Mouse (Mus musculus) cerebellum, postnatal 4 days (tissue): Measurements from ENCODE around the gene Fbxl22.

Experiments
- DNase-seq, 2 experiments: peaks; one replicate each; pipeline ENCODE4 v3.0.0; 2022; ENCODE audit warnings: low spot score in 2 of 2, mixed read lengths in 1 of 2

The Fbxl22 gene

DNA sequence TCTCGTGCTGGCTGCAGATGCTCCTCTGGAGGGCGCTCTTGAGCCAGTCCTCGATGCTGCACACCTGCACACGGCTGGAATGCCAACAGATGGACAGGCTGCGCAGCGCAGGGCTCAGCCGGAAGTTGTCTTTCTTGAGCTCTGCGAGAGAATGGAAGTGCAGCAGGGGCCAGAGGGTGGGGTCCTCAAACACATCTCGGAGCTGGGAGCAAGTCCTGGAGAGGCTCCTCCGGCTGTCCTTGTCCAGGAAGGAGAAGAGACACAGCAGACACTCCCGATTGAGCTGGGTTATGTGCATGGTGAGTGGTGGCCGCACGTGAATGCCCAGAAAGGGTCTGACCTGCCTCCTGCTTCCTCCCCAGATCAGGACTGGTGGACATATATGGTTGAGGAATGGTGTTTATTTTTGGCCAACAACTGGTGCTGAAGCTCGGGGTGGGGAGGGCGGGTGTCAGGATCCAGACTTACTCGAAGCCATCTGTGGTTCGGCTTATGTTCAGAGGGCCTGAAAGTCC lies at the start of gene Fbxl22:
TSS of gene Fbxl22 (minus strand) at position 338 of the 515 bp plus-strand sequence.
- DNase-seq = peak in 1 of 2 experiments; percentile 61

DNA sequence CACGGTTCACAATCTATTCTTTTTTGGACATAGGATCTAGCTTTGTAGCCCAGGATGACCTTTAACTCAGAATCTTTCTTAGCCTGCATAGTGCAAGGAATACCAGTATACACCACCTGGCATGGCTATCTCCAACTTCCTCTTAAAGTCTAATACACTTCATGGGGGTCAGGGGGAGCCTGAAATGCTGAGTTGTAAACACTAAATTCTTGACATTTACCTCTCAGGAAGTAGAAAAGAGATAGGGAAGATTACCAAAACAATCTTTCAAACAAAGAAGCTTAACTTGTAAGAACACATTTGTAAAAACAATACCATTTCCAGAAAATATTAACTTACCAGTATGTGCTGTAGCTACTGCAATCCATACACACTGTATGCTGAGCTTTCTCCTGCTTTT lies 47.8 kb upstream of the Fbxl22 start:
- DNase-seq = no peak

DNA sequence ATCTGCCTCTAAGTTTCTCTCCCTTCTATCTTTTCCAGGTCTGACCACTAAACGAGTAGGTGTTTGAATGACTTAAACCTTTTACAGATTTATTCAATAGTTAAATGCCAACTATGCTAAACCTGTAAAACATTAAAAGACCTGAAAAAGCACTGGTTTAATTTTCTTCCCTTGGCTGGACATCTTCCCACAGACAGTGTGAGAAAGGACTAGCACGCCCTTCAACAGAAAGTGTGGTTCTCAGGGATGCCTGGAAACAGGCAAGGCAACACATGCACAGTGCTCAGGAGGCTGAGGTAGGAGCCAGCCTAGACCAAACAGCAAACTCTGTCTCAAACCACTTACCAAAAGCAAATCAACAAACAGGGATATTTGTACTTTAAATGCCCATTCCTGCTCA lies 47.1 kb upstream of the Fbxl22 start:
- no peak for DNase-seq

DNA sequence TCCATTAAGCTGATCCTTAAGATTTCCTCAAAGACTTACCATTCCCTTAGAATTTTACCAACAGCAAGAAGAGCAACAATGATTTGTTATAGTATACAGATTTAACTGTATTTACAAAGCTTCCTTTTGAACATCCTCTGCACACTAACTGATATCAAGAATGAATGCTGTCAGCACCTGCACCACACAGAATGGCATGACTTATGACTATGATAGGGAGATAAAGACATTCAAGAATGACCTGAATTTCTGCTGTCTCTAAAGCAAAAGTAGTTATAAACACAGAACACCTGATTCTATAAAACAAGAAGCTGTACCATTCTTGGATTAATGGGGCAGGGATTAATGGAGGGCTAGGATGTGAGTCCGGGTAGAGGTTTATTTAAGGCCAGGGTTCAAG lies 46.3 kb upstream of the Fbxl22 start:
- DNase-seq = no peak

DNA sequence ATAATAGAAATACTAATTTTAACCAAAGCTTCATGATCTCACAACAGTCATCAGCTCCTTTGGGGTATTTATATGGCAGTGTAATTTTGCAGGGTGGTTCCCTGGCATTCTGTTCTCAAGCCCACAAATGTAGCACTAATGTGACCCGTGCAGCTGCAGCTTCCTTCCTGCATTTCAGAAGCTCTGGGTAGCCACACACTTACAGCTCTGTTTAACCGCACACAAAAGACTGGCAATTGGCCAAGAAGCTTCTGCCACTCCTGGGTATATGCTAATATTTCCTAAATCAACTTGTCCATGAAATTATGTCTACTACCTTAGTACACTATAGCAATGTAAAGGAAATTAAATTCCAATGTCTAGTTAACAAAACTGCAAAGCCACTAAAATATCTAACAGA lies 45.9 kb upstream of the Fbxl22 start:
- peak in 1 of 2 experiments; percentile 8 for DNase-seq

DNA sequence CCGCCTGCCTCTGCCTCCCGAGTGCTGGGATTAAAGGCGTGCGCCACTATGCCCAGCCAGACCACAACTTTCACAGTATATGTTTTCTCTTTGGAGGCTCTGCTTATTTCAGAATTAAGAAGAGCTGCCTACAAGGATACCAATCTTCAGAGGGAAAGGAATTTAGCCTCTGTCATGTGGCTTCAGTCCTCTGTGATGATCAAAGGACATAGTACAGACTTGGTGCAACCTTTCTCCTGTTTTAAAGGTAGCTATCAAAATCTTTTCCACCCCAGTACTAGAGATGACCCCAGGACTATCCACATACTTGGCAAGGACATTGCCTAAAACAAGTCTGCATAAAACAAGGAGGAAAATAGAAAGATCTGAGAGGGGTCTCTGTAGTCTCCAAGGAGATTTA lies 44.6 kb upstream of the Fbxl22 start:
- DNase-seq = no peak

DNA sequence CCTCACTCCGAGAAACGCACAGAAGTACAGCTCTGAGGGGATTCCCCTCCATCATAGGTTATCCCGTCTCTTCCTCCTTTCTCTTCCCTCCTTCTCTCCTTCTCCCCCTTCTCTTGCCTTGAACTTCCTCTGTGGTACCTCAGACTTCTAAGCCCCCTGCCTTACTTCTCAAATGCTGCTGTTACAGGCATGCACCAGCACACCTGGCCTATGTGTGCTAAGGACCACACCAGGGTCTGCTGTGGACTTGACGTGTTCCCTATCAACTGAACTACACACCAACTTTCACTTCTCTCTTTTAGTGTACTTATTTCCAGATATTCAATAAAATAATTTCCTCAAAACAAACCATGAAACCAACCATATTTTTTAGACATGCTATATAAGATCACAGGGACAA lies 28.4 kb upstream of the Fbxl22 start:
- DNase-seq = no peak

DNA sequence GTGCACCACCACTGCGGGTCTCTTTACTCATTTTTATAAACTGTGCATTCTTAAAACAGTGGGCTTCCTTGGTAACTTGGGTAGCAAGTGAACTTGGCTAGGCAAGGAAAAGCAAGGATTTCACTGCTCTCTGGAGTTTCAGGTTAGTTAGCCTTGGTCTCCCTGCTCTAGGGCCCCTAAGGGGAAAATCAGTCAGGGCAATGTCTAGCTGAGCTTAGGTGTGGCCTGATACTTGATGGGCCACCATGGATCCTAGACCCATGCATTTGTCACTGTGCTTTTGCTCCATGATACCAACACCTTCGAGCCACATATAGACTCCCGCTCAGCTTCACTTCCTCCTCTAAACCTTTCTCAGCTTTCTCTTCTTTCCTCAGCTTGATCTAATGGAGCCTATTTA lies 7.2 kb upstream of the Fbxl22 start:
- DNase-seq = no peak

DNA sequence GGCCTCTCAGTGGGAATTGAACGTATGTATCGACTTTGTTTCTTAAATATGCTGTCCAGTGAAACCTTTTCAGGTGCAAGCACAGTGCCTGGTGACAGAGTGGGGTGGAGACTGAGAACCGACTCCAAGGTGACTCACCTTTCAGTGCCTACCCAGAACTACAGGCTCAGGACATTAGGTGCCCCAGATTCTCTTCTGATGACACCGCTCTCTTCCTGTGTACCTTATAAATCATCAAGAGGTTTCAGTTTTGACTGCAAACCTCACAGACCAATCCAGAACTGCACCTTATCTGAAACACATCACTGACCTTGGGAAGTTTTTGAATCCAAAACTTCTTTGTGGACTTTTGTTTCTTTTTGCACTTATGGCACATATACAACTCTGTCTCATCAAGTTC lies 5.9 kb upstream of the Fbxl22 start:
- DNase-seq = no peak

DNA sequence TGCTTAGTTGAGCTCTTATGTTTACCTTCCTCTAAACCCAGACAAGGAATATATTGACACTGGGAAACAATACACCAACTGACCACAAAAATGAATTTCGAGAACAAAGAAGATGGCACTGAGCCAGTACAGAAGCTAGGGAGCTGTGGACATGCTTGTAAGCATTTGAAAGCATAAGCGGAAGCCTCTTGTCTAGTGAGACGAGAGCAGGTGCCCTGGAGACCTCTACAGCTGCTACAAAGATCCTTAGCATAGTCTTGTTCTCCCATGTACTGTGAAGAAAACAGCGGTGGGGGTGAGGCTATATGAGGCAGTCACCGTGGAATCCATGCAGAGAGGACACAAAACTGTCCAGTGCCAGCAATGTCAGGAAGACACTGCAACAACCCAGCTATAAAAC lies 4.5 kb upstream of the Fbxl22 start:
- DNase-seq = no peak

DNA sequence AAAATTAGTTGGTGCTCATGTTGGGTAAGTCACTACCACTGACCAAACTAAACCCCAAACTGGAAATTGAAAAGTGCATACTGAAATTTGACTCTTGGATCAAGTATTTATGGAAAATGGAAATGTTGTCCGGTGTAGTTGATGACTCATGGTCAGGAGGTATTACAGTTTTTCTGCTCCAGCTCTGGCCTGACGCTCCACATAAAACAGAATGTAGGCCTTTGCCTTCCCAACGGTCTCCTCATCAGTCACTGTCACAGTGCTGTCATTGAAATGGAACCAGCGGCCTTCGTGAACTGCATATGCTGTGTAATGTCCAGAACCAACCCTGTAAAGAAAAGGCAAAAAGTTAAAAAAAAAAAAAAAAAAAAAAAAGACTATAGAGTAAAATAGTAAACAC lies 3.9 kb upstream of the Fbxl22 start:
- no peak for DNase-seq

DNA sequence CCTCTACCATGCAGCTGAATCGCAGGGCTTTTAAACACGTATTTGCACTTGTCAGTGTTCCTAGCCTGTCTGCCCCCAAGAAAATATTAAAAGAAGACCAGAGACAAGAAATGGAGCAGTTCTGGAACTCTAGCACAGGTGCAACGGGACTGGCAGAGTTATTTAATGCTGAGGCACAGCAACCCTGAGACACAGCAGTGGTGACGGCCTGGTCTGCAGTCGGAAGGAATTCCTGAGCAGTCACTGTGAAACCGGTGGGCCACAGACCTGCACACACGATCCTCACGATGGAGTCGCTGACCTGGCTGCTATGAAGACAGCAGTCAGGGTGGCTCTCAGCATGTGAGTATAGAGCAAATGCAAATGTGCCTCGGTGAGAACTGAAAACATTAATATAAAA lies 3.4 kb upstream of the Fbxl22 start:
- DNase-seq = no peak

DNA sequence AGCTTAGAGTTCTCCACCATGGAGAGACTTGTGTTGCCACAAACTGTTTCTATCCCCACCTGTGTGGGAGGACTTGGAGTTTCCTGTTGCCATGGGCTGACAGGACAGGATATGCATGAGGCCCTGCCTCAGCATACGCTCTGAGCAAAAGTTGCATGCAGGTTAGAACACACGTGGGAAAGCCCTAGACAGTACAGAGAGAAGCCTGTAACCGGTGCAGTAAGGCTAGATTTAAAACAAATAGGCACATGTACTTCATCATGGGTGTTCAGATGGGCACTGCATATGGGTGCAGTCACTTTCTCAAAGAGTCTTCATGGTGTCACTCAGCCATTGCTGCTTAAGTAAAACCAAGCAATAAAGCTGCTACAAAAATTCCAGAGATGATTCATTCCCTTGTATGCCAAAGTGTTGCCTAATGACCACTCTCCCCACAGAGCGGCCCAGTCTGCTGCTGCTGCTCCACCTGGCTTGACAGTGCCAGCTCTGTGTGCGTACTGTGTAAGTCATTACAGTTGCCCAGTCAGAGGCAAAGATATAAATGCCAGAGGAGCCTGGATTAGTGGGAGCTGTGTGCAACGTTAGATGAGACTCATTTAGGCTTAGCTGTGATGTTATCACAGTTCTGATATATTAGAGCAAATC lies 2.0 kb upstream of the Fbxl22 start:
- no peak for DNase-seq

DNA sequence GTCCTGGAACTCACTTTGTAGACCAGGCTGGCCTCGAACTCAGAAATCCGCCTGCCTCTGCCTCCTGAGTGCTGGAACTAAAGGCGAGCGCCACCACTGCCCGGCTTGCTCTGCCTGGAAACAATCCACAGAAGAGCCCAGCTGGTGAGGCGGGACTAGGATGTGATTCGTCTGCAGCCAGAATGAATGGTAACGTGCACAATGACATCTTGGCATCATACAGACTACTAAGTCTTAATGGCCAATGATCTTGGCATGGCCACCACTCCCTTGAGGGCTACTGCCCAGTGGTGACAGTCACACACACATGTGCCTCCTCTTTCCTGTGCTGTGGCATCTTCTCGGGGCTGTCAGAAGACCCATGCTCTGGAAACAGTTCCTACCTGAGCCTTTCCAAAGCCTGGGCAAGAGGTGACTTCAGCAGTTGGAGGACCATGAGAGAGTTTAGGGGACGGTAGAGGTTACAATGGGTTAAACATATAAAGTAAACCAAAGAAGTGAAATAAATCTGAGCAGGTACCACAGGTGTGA lies 1.4 kb upstream of the Fbxl22 start:
- peak in 1 of 2 experiments; percentile 3 for DNase-seq

DNA sequence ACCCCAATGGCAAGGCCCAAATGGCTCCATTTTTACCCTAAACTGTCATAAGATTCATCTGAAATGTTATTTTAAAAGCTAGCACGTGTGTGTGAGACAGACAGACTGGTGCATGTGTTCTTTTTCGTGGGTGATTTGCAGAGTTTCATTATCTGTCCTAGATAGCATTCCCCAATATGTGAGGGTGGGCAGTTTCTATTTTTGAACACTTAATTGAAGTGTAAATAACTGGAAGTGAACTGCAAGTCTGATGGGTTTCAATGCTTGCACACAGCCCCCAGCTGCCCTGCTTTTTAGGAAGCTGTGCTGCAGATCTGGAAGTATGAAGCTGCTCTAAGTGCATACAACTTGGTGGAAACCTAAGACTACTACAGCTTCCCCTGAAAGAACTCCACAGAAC lies 722 bp upstream of the Fbxl22 start:
- DNase-seq = no peak

DNA sequence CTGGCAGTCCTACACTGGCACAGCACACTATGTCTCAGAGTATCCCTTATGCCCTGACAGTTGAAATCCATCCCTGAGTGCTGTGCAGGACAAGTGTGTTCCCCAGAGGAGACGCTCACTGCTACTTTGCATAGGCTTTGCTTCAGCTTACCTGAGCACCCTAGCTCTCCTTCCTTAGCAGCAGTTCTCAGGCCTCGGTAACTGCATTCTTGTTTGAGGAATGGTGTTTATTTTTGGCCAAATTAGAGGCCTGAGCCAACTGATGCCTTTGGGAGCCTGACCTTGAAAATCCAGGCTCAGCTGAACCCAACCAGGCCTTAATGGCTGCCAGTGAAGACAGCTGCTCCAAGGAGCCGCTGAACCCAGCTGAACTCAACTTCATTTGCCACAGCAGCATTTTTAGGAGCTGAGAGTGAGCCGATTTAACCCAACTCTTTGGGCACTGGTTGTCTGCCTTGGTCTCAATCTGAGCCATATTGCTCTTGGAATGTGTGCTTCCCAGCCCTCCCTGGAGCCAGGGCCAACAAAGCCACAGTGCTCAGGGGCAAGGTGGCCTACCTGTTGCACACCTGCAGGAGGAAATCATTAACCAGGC lies 635 bp downstream of the Fbxl22 start:
- no peak for DNase-seq

DNA sequence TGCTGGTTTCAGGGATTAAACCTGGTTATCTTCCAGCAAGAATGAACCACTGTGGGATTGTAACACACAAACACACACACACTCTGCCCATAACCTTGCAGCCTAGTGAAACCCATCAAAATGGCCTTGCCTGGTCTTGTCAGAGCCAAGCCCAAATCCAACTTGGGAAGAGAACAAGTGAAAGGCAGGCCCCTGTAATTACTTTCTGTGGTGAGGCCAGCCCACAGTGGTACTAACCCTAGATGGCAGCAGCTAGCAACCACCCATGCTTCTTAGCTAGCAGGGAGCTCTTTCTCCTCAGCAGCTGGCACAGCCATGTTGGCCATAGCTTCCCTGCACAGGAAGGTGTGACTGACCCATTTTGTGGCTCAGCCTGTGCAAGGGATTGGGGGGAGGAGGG lies 1.2 kb downstream of the Fbxl22 start:
- peak in 1 of 2 experiments; percentile 1 for DNase-seq

DNA sequence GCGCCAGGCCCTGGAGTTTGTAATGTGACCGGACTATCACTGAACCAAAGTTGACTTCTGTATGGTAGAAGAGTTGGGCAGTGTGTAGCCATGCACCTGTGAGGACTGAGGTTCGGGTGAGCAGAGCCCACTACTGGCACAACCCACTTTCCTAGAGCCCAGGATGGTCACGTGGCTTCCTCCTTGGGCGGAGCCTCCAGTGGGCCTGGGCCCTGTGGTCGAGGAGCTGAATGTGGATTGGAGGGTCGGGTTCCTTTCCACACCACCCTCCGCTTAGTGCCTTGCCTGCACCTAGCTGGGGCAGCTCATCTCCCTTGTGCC lies 2.1 kb downstream of the Fbxl22 start:
- DNase-seq = peak; percentile 58 to 79

DNA sequence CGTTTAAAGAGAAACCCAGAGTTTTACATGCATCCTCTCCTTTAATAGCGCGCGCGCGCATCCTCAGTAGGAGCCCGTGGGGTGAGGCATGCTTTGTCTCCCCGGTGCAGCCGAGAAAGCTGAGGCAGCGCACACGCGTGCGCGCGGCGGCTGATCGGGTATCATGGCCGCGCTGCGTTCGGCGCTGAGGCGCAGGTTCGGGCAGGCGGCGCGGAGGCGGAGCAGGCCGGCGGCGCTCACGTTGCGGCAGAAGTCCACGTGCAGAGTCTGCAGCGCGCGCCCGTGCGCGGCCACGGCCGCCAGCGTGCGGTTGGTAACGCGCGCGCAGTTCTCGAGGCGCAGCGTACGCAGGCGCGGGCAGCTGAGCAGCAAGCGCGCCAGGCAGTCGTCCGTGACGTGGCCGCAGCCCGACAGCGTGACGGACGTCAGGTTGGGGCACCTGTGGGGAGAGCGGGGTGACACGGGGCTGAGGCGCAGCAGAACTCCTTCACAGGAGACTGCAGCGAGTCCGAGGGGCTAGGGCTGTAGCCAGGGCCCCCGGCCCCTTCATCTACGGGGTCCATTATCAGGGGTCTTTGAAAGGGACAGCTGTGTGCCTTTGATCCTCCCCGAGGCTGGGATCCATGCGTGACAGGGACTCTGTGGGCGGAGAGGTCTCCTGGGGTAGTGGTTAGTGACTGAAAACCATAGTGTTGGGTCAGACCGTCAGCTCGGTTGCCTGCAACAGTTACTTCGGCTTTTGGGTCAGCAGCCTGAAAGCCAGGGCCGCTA lies 2.6 kb downstream of the Fbxl22 start:
- DNase-seq = peak; percentile 83 to 95

DNA sequence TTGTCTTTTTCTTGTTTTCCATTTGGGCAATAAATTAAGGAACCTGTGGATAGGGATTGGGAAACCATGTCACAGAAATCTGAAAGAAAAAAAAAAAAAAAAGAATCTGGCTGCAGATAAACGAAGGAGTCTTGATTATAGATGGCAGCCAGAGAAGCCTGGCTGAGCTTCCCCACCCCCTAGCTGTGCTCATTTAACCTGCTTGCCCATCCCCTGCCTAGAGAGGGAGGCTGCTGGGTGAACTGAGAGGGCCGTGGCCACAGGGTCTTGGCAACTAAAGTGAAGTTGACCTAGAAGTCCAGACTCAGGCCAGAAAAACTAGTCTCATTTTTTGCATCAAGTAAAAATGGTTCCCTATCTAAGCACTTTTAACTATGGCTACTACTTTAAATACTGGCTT lies 3.4 kb downstream of the Fbxl22 start:
- DNase-seq = peak in 1 of 2 experiments; percentile 34

DNA sequence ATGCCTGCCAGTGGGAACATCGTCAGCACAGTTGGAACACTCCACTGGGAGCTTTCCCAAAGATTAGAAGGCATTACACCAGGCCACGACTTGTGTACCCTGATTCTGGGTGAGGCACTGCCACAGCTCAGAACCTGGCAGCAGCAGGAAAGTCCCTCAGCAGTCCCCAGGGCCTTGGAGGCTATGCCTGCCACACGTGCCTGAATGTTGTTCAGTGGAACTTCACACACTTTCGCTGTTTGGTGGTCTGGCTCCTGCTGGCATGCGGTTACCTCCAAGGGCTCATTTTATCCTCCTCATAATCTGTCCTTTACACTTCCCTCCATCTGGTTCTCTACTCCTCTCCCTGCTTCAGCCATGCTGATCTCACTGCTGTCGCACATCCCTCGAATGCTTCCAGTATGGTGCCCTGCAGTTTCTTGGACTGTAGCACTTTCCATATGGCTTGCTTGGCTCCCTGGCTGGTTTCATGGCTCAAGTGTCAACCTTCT lies 4.0 kb downstream of the Fbxl22 start:
- DNase-seq = peak in 1 of 2 experiments; percentile 49

DNA sequence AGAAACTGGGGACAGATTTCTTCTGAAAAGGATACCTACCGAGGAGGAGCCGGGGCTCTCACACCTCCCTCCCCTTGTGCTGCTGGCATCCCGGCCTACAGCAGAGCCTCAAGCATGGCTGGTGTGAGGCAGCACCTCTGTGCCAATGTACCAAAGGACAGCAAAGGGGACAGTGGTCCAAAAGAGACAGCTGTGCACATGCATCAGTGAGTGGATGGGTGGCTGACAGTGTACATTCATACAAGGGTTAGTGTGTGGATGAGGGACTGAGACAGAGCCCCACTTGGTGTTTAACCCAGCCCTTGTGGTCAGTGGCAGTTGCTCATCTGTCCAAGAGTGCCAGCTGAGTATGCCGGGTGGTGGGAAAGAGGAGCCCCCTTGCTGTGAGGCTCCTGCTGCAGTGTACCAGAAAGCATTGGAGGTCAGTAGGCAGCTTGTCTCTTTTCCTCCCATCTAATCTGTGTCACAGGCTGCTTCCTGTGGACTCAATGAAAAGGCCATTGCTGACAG lies 5.4 kb downstream of the Fbxl22 start:
- DNase-seq = peak in 1 of 2 experiments; percentile 2
